Mouse (Mus musculus): ENCODE data around the gene Olfr38. TPM values are rescaled to one million over a fixed set of nuclear protein-coding genes. Genes with fewer than 3 reads are reported as not detected.

Gene Olfr38
- not detected for total RNA-seq (2021)

GRCm38 (mm10) chr6:42756104-42756503 lies at the start of gene Olfr38:
Olfr38 (plus strand) TSS chr6:42756404.
- no peak for DNase-seq (ENCODE audit: low spot score in 2 of 2)
- intact Hi-C loops (cut with DNase I) = no loop called here

DNA sequence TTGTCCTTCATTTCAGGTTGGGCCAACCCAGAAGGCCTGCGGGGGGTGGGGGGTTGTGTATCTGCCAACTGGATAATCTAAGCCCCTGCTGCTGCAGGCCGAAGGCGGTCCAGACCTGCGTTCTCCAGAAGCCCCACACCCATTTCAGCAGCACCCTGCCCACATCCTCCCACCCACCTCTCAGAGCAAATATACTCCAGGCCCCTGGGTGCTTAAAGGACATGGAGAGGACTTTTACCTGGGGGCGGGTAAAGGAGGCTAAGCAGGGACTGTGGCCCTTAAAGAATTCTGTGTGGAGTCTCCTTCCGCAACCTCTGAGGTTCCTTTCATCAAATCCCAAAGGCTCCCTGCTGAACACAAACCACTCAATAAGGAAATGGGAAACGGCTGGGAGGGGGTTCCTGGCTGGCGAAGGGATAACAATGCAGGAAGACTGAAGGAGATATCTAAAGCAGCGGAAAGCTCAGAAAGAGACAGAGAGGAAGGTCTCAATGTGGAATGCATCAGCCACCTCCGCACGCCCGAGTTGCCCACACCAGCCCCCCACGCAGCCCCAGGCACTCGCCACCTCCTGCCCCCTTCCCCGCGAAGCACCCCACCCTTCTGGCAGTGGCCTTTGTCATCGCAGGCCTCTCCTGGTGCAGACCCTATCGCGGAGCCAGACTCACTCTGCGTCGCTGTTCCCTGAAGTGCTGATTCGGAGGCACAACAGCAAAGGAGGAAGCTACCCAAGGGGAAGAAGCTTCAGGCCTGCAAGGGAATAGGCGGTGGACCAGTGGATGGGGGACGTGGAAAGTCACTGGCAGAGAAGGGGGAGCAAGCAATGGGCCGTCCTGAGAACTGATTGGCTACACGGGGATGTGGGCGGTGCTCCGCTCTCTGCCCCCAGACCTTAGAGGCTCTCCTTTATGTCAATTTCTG lies 46.7 kb upstream of the Olfr38 start, which contains the start of gene Tcaf1:
Gene Tcaf1, minus strand, starts transcription at position 798 of the 921 bp plus-strand sequence.
- intact Hi-C loops (cut with DNase I) = loop anchor here (2.0 kb wide), 1 partner anchor 17 kb away; no protein-coding TSS in a partner anchor

DNA sequence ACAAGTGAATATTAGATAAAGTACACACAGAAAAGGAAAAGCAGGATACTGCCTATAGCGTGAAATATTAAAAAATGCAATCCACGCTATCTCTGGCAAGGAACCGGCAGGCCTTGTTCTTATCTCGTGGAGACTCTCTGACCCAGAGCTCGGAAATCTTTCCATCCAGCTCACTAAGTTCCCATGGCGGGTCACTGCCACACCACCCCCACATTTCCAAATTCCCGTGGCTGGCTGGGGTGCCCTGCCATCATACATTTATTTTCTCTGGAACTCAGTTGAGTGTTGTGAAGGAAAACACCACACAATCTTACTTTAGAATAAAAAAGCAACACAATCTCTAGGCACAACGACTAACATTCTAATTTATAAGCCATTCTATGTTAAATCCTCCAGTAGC lies 41.5 kb upstream of the Olfr38 start:
- intact Hi-C loops (cut with DNase I) = no loop called here
- DNase-seq (ENCODE audit: low spot score in 2 of 2) = no peak

More for the DNA sequence above, 46.7 kb upstream of the Olfr38 start, which contains the start of gene Tcaf1:
- DNase-seq (ENCODE audit: low spot score in 2 of 2) = peak; percentile 88 to 97

- no peak for DNase-seq (ENCODE audit: low spot score in 2 of 2)
- intact Hi-C loops (cut with DNase I) = no loop called here
These were observed 38.2 kb upstream of the Olfr38 start for GRCm38 (mm10) chr6:42717973-42718372.

GRCm38 (mm10) chr6:42739071-42739470 lies 17.1 kb upstream of the Olfr38 start, which contains the start of gene Olfr453:
Olfr453 (plus strand) TSS chr6:42739371.
- no peak for DNase-seq (ENCODE audit: low spot score in 2 of 2)
- intact Hi-C loops (cut with DNase I) = no loop called here

DNA sequence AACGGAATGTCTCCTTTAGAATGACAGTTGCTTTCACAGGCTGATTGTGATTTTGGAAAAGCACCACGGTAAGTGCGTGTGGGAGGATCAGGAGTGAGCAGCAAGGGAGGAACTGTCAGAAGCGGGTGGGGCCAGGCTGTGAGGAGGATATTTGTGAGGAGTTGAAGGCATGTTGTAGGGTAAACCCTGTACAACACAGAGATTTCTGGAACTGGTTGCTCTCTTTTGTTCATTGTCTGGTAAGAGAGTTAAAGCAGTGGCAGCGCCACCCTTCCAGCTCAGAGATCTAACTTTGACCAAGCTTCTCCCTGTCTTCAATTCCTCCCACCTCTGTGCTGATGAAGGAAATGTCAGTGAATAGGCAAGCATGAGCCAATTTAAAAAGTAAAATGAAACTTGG lies 13.9 kb upstream of the Olfr38 start:
- intact Hi-C loops (cut with DNase I) = no loop called here
- DNase-seq (ENCODE audit: low spot score in 2 of 2) = peak in 1 of 2 experiments; percentile 27

GRCm38 (mm10) chr6:42747846-42748245 lies 8.4 kb upstream of the Olfr38 start:
- intact Hi-C loops (cut with DNase I) = no loop called here

DNA sequence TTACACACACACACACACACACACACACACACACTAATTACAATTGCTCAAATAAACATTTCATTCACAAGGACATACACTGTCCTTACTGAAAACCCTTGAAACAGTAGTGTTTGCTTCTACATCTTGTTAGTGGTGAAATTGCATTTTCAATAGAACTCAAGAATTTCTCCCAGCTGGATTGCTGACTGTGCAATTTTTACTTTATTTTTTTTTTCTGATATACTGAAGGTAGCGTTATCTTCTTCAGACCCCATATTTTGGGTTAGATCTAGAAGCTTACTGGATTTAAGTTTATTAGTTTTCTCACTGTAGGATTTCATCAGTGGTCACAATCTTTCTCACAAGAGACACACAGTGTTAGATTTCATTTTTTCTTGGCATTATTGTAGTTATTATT lies 20.9 kb downstream of the Olfr38 start:
- no peak for DNase-seq (ENCODE audit: low spot score in 2 of 2)
- intact Hi-C loops (cut with DNase I) = no loop called here

More at GRCm38 (mm10) chr6:42747846-42748245, 8.4 kb upstream of the Olfr38 start:
- DNase-seq (ENCODE audit: low spot score in 2 of 2) = no peak

- DNase-seq (ENCODE audit: low spot score in 2 of 2) = no peak
- intact Hi-C loops (cut with DNase I) = no loop called here
These were observed 28.6 kb downstream of the Olfr38 start, which contains the start of gene Olfr452 for GRCm38 (mm10) chr6:42784793-42785192. Olfr452 (plus strand) TSS chr6:42785093.

DNA sequence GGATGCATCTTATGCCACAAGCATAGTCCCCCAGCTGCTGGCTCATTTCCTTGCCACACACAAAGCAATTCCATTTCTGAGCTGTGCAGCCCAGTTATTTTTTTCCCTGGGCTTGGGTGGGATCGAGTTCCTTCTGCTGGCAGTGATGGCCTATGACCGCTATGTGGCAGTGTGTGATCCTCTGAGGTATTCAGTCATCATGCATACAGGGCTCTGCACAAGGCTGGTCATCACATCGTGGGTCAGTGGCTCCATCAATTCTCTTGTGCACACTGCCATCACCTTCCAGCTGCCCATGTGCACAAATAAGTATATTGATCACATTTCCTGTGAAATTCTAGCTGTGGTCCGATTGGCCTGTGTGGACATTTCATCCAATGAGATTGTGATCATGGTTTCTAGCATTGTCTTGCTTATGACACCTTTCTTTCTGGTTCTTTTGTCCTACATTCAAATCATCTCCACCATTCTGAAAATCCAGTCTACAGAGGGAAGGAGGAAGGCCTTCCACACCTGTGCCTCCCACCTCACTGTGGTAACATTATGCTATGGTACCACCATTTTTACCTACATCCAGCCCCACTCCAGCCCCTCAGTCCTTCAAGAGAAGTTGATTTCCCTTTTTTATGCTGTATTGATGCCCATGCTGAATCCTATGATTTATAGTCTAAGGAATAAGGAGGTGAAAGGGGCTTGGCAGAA lies 34.2 kb downstream of the Olfr38 start:
- intact Hi-C loops (cut with DNase I) = no loop called here
- no peak for DNase-seq (ENCODE audit: low spot score in 2 of 2)

GRCm38 (mm10) chr6:42790949-42791556 lies 34.8 kb downstream of the Olfr38 start:
- DNase-seq (ENCODE audit: low spot score in 2 of 2) = peak; percentile 3 to 17
- intact Hi-C loops (cut with DNase I) = no loop called here

- no peak for DNase-seq (ENCODE audit: low spot score in 2 of 2)
- intact Hi-C loops (cut with DNase I) = no loop called here
These were observed 38.8 kb downstream of the Olfr38 start for GRCm38 (mm10) chr6:42794982-42795381.

- DNase-seq (ENCODE audit: low spot score in 2 of 2) = no peak
- intact Hi-C loops (cut with DNase I) = no loop called here
These were observed 55.4 kb downstream of the Olfr38 start, which contains the start of gene Olfr450 for GRCm38 (mm10) chr6:42811639-42812038. Olfr450 (plus strand) TSS chr6:42811939.

Other genes with a start within 250 kb of the Olfr38 start
- not detected for gene Olfr455, start 208.8 kb upstream of the Olfr38 start, total RNA-seq (2021)
- not detected for gene Tcaf3, start 158.7 kb upstream of the Olfr38 start, total RNA-seq (2021)
- gene Tcaf2, start 111.2 kb upstream of the Olfr38 start, total RNA-seq (2021) = under 1 TPM; 0.46 to 0.83 TPM
- gene Tcaf1, start 46.3 kb upstream of the Olfr38 start, total RNA-seq (2021) = 100 to 1,000 TPM; 235 to 236 TPM
- not detected for gene Olfr453, start 17.0 kb upstream of the Olfr38 start, total RNA-seq (2021)
- not detected for gene Olfr452, start 28.7 kb downstream of the Olfr38 start, total RNA-seq (2021)
- gene Olfr450, start 55.5 kb downstream of the Olfr38 start, total RNA-seq (2021) = not detected
- not detected for gene Olfr449, start 78.0 kb downstream of the Olfr38 start, total RNA-seq (2021)
- gene Olfr448, start 134.0 kb downstream of the Olfr38 start, total RNA-seq (2021) = not detected
- not detected for gene Olfr447, start 152.5 kb downstream of the Olfr38 start, total RNA-seq (2021)
- gene Olfr446, start 165.0 kb downstream of the Olfr38 start, total RNA-seq (2021) = not detected
- gene Olfr444, start 192.7 kb downstream of the Olfr38 start, total RNA-seq (2021) = not detected

Measured in left cerebral cortex, postnatal 25 days (tissue).